Mouse (Mus musculus) neural tube, embryonic 12.5 days (tissue): ENCODE measurements around the gene Gimap7. TPM values are rescaled to one million over a fixed set of nuclear protein-coding genes. Genes with fewer than 3 reads are reported as not detected.

ENCODE experiments used
- ATAC-seq: fragments of 200-750 bp; cut with Nextera tagmentation; 2 replicates; pipeline ENCODE4 v1.8.0; 2017; ENCODE audit warnings: low read depth, mild to moderate bottlenecking, moderate TSS enrichment, moderate library complexity; ENCODE audit not compliant: low FRiP score
- H3K27ac ChIP-seq: fragments of 300-500 bp; sonication (generic); 2 replicates; pipeline ENCODE4 v1.5.1; 2016
- H3K27me3 ChIP-seq: fragments of 300-500 bp; sonication (generic); replicated peaks from 2 replicates; pipeline ENCODE4 v1.6.1; 2016; ENCODE audit warnings: mild to moderate bottlenecking
- H3K36me3 ChIP-seq: fragments of 300-500 bp; sonication (generic); 2 replicates; pipeline ENCODE4 v1.6.1; 2016; ENCODE audit warnings: mild to moderate bottlenecking
- H3K4me1 ChIP-seq: fragments of 300-500 bp; sonication (generic); 2 replicates; pipeline ENCODE4 v1.6.1; 2016
- H3K4me2 ChIP-seq: fragments of 300-500 bp; sonication (generic); replicated peaks from 2 replicates; pipeline ENCODE4 v1.6.1; 2016; ENCODE audit warnings: mild to moderate bottlenecking
- H3K4me3 ChIP-seq: fragments of 300-500 bp; sonication (generic); 2 replicates; pipeline ENCODE4 v1.5.1; 2016
- H3K9ac ChIP-seq: fragments of 300-500 bp; sonication (generic); 2 replicates; pipeline ENCODE4 v1.6.1; 2016; ENCODE audit warnings: mild to moderate bottlenecking
- H3K9me3 ChIP-seq: fragments of 300-500 bp; sonication (generic); 2 replicates; pipeline ENCODE4 v1.6.1; 2016; ENCODE audit warnings: mild to moderate bottlenecking
- WGBS: fragments of 180-500 bp; shearing (Covaris S2); methylation state at CpG from one replicate; pipeline ENCODE4 v1.1.7; 2016; 5-methylcytosine and 5-hydroxymethylcytosine counted together
- polyA plus RNA-seq: library from polyadenylated mRNA; unstranded; fragments of >200 nt; fragmentation: Nextera tagmentation; extraction: Ambion mirVana; gene quantifications from 2 replicates; pipeline ENCODE4 v1.2.1, GENCODE M21; 2016

The Gimap7 gene
- polyA plus RNA-seq, 1 experiment from 2014 or later: not detected

GRCm38 (mm10) chr6:48698066-48698856 lies 20.2 kb upstream of the Gimap7 start:
- H3K4me3 ChIP-seq: no peak overlapping the region
- H3K4me2 ChIP-seq: no peak overlapping the region
- H3K27ac ChIP-seq: no peak overlapping the region
- WGBS: 82% methylated on average over 7 of the region's 7 CpGs
- no peaks in the 10 kb centered on the region for H3K4me1 ChIP-seq
- no peak for ATAC-seq
- no peak overlapping the region for H3K9ac ChIP-seq
- H3K27me3 ChIP-seq: no peaks in the 10 kb centered on the region
- no peaks in the 10 kb centered on the region for H3K36me3 ChIP-seq
- H3K9me3 ChIP-seq: peaks cover 4% of the 10 kb centered on the region; the same call in 1 of the 2 replicates

DNA sequence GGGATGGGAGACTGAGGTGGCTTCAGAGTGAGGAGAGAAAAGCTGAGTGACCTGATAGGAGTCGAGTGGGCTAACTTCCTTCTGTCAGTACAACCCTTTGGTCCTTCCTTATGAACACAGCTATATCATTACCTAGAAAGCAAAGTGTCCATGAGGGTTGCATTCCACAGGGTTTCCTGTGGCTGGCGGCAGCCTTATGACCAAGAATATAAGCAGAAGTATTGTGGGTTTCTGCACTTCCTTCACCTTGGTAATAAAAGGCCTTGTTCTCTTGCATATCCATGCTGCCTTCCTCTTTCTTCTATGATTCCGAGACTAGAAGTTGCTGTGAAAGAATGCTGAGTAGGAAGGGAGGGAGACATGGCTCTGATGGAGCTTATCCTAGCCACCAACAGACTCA lies 19.5 kb upstream of the Gimap7 start:
- Histone ChIP-seq H3K9me3 (peaks cover 4% of the 10 kb centered on the region; the same call in 1 of the 2 replicates), H3K27me3 (no peaks in the 10 kb centered on the region), H3K4me3 (no peak overlapping the region), H3K36me3 (no peaks in the 10 kb centered on the region), H3K9ac (no peak overlapping the region), H3K27ac (no peak overlapping the region), H3K4me1 (no peaks in the 10 kb centered on the region), H3K4me2 (no peak overlapping the region)
- no peak for ATAC-seq
- WGBS: 81% methylated on average over 3 of the region's 3 CpGs

DNA sequence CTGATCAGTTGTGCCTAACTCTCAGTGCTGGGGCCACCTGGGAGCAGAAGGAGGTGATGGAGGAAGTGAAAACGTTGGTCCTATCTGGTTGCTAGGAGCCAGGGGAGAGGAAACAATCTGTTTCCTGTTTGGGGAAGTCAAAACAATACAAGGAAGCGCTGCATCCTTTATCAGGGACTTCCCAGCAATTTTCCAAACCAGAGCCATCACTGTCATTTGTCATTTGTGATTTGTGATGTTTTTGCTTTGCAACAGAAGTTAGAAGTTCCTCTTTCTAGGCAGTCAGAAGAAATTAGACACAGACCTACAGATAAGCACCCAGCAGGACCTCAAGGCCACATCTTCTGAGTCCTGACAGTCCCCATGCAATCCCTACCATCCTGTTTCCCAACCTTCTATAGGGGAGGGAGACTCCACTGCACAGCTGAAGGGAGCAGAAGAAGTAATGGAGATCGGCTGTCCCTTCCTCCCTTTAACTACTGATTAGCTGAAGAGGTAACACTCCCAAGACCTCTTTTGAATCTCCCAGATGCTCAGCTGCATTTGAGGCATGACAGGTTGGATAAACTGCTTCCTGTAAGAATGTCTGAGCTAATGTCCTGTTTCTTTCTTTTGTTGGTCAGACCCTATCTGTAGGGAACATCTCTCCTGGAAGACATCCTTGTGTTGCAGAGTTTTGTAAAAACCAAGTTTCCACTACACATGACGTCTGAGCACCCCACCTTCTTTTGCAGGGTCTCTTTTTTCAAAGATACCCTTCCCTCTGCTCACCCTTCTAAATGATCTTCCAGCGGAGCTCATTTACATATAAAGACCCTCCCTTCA lies 18.0 kb upstream of the Gimap7 start:
- Histone ChIP-seq H3K36me3 (no peaks in the 10 kb centered on the region), H3K4me1 (no peaks in the 10 kb centered on the region), H3K4me2 (no peak overlapping the region), H3K27me3 (no peaks in the 10 kb centered on the region), H3K4me3 (no peak overlapping the region), H3K9ac (no peak overlapping the region), H3K9me3 (no peaks in the 10 kb centered on the region), H3K27ac (no peak overlapping the region)
- no peak for ATAC-seq
- WGBS: 59% methylated on average over 5 of the region's 5 CpGs

DNA sequence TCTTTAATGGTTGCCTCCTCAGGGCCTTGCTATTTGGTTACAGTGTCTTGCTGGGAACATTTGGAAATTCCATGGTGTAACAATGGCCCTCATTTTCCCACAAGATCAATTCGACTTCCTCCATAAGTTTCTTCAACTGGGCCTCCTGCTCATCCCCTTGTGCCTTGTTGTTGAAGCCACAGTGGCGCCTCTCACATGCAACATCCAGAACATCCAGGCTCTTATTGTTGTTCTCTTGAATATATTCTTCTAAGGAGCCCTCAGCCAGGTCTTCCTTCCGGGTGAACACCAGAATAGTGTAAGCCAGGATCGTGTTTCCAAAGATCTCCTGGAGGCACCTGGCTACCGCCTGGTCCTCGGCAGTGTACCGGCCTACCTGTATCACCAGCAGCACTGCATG lies 16.3 kb upstream of the Gimap7 start:
- H3K9ac ChIP-seq: no peak overlapping the region
- H3K4me2 ChIP-seq: no peak overlapping the region
- H3K4me3 ChIP-seq: no peak overlapping the region
- ATAC-seq: no peak
- no peak overlapping the region for H3K27ac ChIP-seq
- H3K36me3 ChIP-seq: no peaks in the 10 kb centered on the region
- H3K4me1 ChIP-seq: no peaks in the 10 kb centered on the region
- no peaks in the 10 kb centered on the region for H3K9me3 ChIP-seq
- WGBS: 87% methylated on average over 7 of the region's 7 CpGs
- no peaks in the 10 kb centered on the region for H3K27me3 ChIP-seq

DNA sequence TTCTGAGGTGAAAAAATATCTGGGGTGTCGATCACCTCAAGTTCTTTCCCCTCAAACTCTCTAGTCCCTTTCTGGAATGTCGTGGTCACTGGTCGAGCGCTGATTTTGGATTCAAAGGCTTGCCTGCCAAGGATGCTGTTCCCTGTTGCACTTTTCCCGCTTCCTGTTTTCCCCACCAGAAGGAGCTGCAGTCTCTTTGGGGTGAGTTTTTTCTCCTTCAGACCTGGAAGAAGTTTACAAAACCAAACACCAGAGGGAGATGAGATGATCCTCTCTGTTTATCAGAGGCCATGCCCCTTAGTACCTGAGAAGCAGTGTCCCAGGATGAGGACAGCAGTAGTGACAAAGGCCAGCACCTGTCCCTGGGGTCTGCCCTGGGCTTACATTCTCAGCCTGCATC lies 15.8 kb upstream of the Gimap7 start:
- no peaks in the 10 kb centered on the region for H3K9me3 ChIP-seq
- H3K36me3 ChIP-seq: no peaks in the 10 kb centered on the region
- ATAC-seq: no peak
- no peak overlapping the region for H3K9ac ChIP-seq
- H3K27ac ChIP-seq: no peak overlapping the region
- no peaks in the 10 kb centered on the region for H3K4me1 ChIP-seq
- H3K4me2 ChIP-seq: no peak overlapping the region
- H3K4me3 ChIP-seq: no peak overlapping the region
- no peaks in the 10 kb centered on the region for H3K27me3 ChIP-seq
- WGBS: 79% methylated on average over 5 of the region's 5 CpGs

- H3K9ac ChIP-seq: no peak overlapping the region
These were observed 14.3 kb upstream of the Gimap7 start for GRCm38 (mm10) chr6:48704146-48704545.

GRCm38 (mm10) chr6:48706130-48706529 lies 12.3 kb upstream of the Gimap7 start:
- H3K9me3 ChIP-seq: no peaks in the 10 kb centered on the region
- H3K27me3 ChIP-seq: no peaks in the 10 kb centered on the region
- no peak overlapping the region for H3K9ac ChIP-seq
- 64% methylated on average over 3 of the region's 3 CpGs for WGBS
- ATAC-seq: no peak
- no peaks in the 10 kb centered on the region for H3K4me1 ChIP-seq
- no peaks in the 10 kb centered on the region for H3K36me3 ChIP-seq
- no peak overlapping the region for H3K4me2 ChIP-seq
- H3K27ac ChIP-seq: no peak overlapping the region
- no peak overlapping the region for H3K4me3 ChIP-seq

More at GRCm38 (mm10) chr6:48704146-48704545, 14.3 kb upstream of the Gimap7 start:
- H3K27ac ChIP-seq: no peak overlapping the region
- H3K9me3 ChIP-seq: no peaks in the 10 kb centered on the region
- no peaks in the 10 kb centered on the region for H3K36me3 ChIP-seq
- no peak overlapping the region for H3K4me2 ChIP-seq
- H3K4me3 ChIP-seq: no peak overlapping the region
- no peak for ATAC-seq
- no peaks in the 10 kb centered on the region for H3K4me1 ChIP-seq
- H3K27me3 ChIP-seq: no peaks in the 10 kb centered on the region

DNA sequence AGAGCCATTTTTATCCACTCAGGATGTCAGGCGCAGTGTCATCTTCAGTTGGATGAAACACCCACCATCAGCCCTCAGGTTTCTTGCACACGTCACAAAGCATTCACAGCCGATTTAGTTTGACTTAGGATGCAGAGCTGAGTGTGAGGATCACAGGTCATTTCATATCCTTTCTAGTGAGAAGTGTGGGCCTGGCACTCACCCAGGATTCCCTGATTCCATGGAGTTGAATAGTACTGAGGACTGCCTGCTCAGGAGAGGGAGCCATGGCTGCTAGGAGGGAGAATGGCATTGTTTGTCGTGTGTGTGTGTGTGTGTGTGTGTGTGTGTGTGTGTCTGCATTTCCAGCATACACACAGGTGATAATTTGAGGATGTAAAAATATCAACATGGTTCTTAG lies 1.9 kb downstream of the Gimap7 start:
- H3K36me3 ChIP-seq: no peaks in the 10 kb centered on the region
- H3K4me2 ChIP-seq: no peak overlapping the region
- no peak overlapping the region for H3K27ac ChIP-seq
- WGBS: 87% methylated on average over 4 of the region's 4 CpGs
- no peaks in the 10 kb centered on the region for H3K9me3 ChIP-seq
- no peaks in the 10 kb centered on the region for H3K4me1 ChIP-seq
- no peak overlapping the region for H3K9ac ChIP-seq
- ATAC-seq: no peak
- no peaks in the 10 kb centered on the region for H3K27me3 ChIP-seq
- H3K4me3 ChIP-seq: no peak overlapping the region

DNA sequence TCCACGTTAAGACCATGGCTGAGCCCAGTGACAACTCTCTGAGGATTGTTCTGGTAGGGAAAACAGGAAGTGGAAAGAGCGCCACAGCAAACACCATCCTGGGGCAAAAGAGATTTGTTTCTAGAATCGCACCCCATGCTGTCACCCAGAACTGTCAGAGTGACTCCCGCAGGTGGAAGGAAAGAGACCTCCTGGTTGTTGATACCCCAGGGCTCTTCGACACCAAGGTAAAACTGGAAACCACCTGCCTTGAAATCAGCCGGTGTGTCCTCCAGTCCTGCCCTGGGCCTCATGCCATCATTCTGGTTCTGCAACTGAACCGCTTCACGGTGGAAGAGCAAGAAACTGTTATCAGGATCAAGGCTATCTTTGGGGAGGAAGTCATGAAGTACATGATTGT lies 5.0 kb downstream of the Gimap7 start:
- no peaks in the 10 kb centered on the region for H3K27me3 ChIP-seq
- H3K27ac ChIP-seq: no peak overlapping the region
- ATAC-seq: no peak
- H3K4me2 ChIP-seq: no peak overlapping the region
- no peaks in the 10 kb centered on the region for H3K9me3 ChIP-seq
- no peak overlapping the region for H3K4me3 ChIP-seq
- peaks cover 5% of the 10 kb centered on the region; the same call in 1 of the 2 replicates for H3K4me1 ChIP-seq
- no peaks in the 10 kb centered on the region for H3K36me3 ChIP-seq
- WGBS: 89% methylated on average over 8 of the region's 8 CpGs
- H3K9ac ChIP-seq: no peak overlapping the region

- Histone ChIP-seq H3K4me1 (peaks cover 5% of the 10 kb centered on the region; the same call in 1 of the 2 replicates), H3K4me3 (no peak overlapping the region), H3K4me2 (no peak overlapping the region), H3K9me3 (no peaks in the 10 kb centered on the region), H3K9ac (no peak overlapping the region), H3K36me3 (no peaks in the 10 kb centered on the region), H3K27ac (no peak overlapping the region), H3K27me3 (no peaks in the 10 kb centered on the region)
- 0% methylated on average over 1 of the region's 1 CpGs for WGBS
- no peak for ATAC-seq
These were observed 7.1 kb downstream of the Gimap7 start for GRCm38 (mm10) chr6:48725476-48725875.

- Histone ChIP-seq H3K4me1 (peaks cover 5% of the 10 kb centered on the region; the same call in 1 of the 2 replicates), H3K9ac (no peak overlapping the region), H3K9me3 (no peaks in the 10 kb centered on the region), H3K4me2 (no peak overlapping the region), H3K27me3 (no peaks in the 10 kb centered on the region), H3K36me3 (no peaks in the 10 kb centered on the region), H3K27ac (no peak overlapping the region), H3K4me3 (no peak overlapping the region)
- WGBS: 90% methylated on average over 5 of the region's 5 CpGs
- no peak for ATAC-seq
These were observed 9.3 kb downstream of the Gimap7 start for GRCm38 (mm10) chr6:48727761-48728160.

DNA sequence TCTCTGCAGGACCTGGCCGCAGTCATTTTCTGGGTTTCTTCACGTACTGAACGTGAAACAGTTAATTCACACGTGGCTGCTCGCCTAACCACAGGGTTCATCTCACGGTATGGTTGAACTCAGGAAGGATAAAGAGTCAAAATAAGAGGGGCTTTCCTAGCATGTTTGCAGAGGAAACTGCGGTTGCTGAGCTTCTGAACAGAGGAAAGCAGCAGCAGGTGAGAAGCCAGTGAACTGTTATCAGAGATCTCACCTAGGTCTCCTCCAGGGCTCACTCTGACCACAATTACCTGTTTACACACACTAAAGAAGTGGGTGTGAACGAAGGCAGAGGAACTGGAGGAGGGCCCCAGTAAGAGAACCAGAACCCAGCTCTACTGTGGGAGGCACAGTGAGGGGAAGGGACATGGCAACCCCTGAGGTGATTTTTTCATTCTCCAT lies 14.5 kb downstream of the Gimap7 start:
- no peaks in the 10 kb centered on the region for H3K9me3 ChIP-seq
- ATAC-seq: no peak
- no peak overlapping the region for H3K9ac ChIP-seq
- no peaks in the 10 kb centered on the region for H3K4me1 ChIP-seq
- H3K4me2 ChIP-seq: no peak overlapping the region
- H3K27ac ChIP-seq: no peak overlapping the region
- H3K36me3 ChIP-seq: no peaks in the 10 kb centered on the region
- no peak overlapping the region for H3K4me3 ChIP-seq
- 61% methylated on average over 8 of the region's 8 CpGs for WGBS
- no peaks in the 10 kb centered on the region for H3K27me3 ChIP-seq
